Mouse (Mus musculus) heart, embryonic 15.5 days (tissue): ENCODE measurements around the gene Wfdc6a. TPM values are rescaled to one million over a fixed set of nuclear protein-coding genes. Genes with fewer than 3 reads are reported as not detected.

Experiments
- ATAC-seq: fragments of 200-750 bp; cut with Nextera tagmentation; replicated peaks from 2 replicates; pipeline ENCODE4 v1.8.0; 2017; ENCODE audit warnings: low read depth, moderate TSS enrichment; ENCODE audit not compliant: insufficient number of reproducible peaks, insufficient read depth, low FRiP score
- H3K27ac ChIP-seq: fragments of 300-500 bp; sonication (generic); 2 replicates; pipeline ENCODE4 v1.5.1; 2015; ENCODE audit warnings: mild to moderate bottlenecking, inconsistent platforms
- H3K27me3 ChIP-seq: fragments of 300-500 bp; sonication (generic); 2 replicates; pipeline ENCODE4 v1.6.1; 2015; ENCODE audit warnings: inconsistent platforms
- H3K36me3 ChIP-seq: fragments of 300-500 bp; sonication (generic); 2 replicates; pipeline ENCODE4 v1.6.1; 2015; ENCODE audit warnings: mild to moderate bottlenecking, inconsistent platforms
- H3K4me1 ChIP-seq: fragments of 300-500 bp; sonication (generic); replicated peaks from 2 replicates; pipeline ENCODE4 v1.6.1; 2015; ENCODE audit warnings: inconsistent platforms
- H3K4me2 ChIP-seq: fragments of 300-500 bp; sonication (generic); 2 replicates; pipeline ENCODE4 v1.6.1; 2015; ENCODE audit warnings: inconsistent platforms, mild to moderate bottlenecking, moderate library complexity
- H3K4me3 ChIP-seq: fragments of 300-500 bp; sonication (generic); 2 replicates; pipeline ENCODE4 v1.5.1; 2015; ENCODE audit warnings: mild to moderate bottlenecking, inconsistent platforms
- H3K9ac ChIP-seq: fragments of 300-500 bp; sonication (generic); 2 replicates; pipeline ENCODE4 v1.6.1; 2015; ENCODE audit warnings: mild to moderate bottlenecking, inconsistent platforms
- H3K9me3 ChIP-seq: fragments of 300-500 bp; sonication (generic); replicated peaks from 2 replicates; pipeline ENCODE4 v1.6.1; 2016; ENCODE audit warnings: inconsistent platforms
- WGBS: fragments of 180-500 bp; shearing (Covaris S2); methylation state at CpG from one replicate; pipeline ENCODE4 v1.1.7; 2015; ENCODE audit warnings: mixed read lengths; 5-methylcytosine and 5-hydroxymethylcytosine counted together
- polyA plus RNA-seq: library from polyadenylated mRNA; unstranded; fragments of >200 nt; fragmentation: Nextera tagmentation; extraction: Ambion mirVana; gene quantifications from 2 replicates; pipeline ENCODE4 v1.2.1, GENCODE M21; 2015

Gene Wfdc6a
- polyA plus RNA-seq, 1 experiment from 2014 or later, result 0.21 TPM

DNA sequence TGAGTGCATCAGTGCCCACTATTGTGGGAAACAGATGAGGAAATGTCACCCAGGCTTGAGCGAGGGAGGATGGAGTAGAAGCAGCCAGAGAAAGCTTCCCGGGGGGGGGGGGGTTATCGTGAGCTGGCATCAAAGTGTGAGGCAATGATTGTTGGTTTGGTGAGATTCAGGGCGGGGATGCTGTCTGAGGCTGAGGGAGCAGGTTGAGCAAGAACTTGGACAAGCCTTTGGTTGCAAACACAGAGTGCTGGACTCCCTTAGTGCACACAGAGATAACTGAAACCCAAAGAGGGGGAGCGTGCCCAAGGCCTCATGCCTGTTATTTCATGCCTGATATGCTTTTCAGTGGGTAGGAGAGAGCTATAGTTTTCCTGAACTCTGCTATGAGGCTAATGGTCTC is 17.8 kb downstream of the Wfdc6a start:
- 80% methylated on average over 5 of the region's 5 CpGs for WGBS
- Histone ChIP-seq H3K4me2 (no peak overlapping the region), H3K4me1 (peaks cover 16% of the 10 kb centered on the region), H3K9ac (no peak overlapping the region), H3K4me3 (no peak overlapping the region), H3K9me3 (no peaks in the 10 kb centered on the region), H3K27ac (no peak overlapping the region), H3K27me3 (peaks cover 28% of the 10 kb centered on the region), H3K36me3 (no peaks in the 10 kb centered on the region)
- ATAC-seq, result no peak

DNA sequence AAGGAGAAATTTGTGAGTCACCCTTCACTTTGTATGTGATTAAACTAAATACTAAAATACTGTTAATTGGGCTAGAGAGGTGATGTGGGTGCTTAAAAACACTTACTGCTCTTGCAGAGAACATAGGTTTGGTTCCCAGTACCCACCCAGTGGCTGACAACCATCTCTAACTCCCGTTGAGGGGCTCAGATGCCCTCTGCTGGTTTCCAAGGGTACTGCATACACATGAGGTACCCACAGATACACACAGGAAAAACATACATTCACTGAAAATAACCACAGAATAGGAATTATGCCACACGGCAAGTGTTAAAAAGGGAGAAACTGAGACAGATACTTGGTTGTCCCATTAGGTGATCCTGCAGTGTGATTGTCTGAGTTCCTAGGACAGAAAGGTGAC is 18.2 kb downstream of the Wfdc6a start:
- WGBS, result 76% methylated on average over 2 of the region's 2 CpGs

DNA sequence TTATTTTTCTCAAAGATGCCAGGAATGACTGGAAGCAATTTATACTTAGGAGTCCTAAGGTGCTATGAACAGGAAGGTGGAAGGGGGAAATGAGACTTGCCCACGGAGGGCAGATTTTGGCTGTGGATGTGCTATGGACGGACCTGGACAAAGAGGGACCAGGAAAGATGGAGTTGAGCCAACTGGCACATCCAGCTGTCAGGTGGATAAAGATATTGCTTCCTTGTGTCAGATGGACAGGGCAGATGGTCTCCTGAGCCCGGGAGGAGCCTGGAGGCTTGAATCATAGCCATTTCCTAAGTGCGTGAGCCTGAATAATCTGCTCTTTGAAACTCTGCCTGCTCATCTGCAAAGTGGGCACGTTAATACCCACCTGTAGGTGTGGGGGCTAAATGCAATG is 20.9 kb downstream of the Wfdc6a start:
- no peak overlapping the region; the same call in 1 of the 2 replicates for H3K9ac ChIP-seq
- H3K36me3 ChIP-seq, result no peaks in the 10 kb centered on the region
- ATAC-seq, result no peak
- 57% methylated on average over 5 of the region's 5 CpGs for WGBS
- H3K9me3 ChIP-seq, result no peaks in the 10 kb centered on the region
- H3K27me3 ChIP-seq, result peaks cover 41% of the 10 kb centered on the region
- peaks cover 17% of the 10 kb centered on the region for H3K4me1 ChIP-seq
- H3K4me3 ChIP-seq, result no peak overlapping the region
- H3K4me2 ChIP-seq, result peak overlapping the region; percentile 97; the same call in 1 of the 2 replicates
- H3K27ac ChIP-seq, result no peak overlapping the region

More for the DNA sequence above, 18.2 kb downstream of the Wfdc6a start:
- Histone ChIP-seq H3K36me3 (no peaks in the 10 kb centered on the region), H3K4me2 (no peak overlapping the region), H3K9me3 (no peaks in the 10 kb centered on the region), H3K4me1 (peaks cover 17% of the 10 kb centered on the region), H3K27ac (no peak overlapping the region), H3K4me3 (no peak overlapping the region), H3K9ac (no peak overlapping the region), H3K27me3 (peaks cover 33% of the 10 kb centered on the region)
- no peak for ATAC-seq

DNA sequence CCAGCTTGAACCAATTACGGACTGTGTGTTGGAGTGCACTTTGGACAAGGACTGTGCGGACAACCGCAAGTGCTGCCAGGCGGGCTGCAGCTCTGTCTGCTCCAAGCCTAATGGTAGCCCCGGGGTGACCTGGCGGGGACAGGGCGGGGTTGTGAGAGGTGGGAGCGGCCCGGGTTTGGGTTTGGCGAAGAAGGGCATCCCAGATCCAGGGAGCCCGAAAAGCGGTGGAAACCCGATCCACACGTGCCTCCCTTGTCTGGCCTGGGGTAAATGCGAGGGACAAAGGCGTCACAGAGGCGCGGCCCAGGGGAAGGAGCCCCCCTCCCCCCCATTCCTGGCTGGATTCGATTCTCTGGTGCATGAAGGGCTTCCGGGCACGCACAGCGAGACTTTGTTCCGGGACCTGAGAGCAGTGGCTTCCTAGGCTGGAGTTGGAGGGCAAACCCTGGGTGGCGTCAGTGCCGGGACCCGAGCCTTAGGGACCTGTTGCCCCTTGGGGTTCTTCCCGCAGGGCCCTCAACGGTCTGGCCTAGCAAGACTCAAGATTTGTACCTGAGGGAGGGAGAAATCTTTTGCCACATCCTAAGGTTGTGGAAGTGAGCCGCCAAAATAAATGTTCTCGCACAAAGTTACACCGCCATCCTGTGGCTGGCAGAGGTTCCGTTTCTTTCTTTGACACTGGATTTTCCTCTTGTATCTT is 21.8 kb downstream of the Wfdc6a start:
- ATAC-seq, result 0 out of 2 replicates have a peak, but pooled peaks have one; percentile 23
- peaks cover 17% of the 10 kb centered on the region for H3K4me1 ChIP-seq
- under 1% methylated on average over 32 of the region's 32 CpGs for WGBS
- H3K27me3 ChIP-seq, result peaks cover 41% of the 10 kb centered on the region
- peak overlapping the region; percentile 59 for H3K9ac ChIP-seq
- no peak overlapping the region for H3K27ac ChIP-seq
- peak overlapping the region; percentile 97 for H3K4me2 ChIP-seq
- no peaks in the 10 kb centered on the region for H3K36me3 ChIP-seq
- H3K9me3 ChIP-seq, result no peaks in the 10 kb centered on the region
- H3K4me3 ChIP-seq, result peak overlapping the region; percentile 56

DNA sequence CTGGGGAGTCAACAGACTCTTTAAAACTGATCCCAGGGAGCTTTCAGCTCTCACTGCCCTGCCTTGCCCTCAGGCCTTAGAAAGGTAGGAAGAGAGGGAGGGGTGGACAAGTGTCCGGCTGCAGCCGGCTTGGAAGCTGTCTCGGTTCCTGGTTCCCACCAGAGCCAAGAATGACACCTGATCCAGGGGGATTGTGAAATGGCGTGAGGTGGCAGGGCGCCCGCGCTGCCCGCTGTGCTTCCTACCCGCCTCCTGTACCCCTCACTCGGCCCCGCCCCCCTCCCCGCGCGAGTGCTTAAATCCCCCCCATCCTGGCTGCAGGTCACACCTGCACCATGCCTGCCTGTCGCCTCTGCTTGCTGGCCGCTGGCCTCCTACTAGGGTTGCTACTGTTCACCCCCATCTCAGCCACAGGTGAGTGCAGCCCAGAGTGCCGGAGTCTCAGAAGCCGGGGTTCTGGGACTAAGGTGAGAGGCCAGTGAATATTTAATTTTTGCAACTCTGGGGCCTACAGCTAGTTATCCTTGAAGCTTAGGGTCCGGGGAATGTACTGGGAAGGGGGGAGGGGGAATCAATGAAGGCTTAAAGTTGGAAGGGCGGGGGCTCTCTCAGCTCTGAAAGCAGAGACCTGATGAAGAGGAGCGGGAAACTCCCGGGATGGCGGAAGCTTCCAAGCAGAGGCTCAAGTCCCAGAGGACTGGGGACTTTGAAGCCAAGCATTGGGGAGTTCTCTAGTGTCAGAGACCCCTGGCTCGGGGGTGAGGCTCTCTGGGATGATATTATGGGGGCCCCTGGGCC is 22.7 kb downstream of the Wfdc6a start, which contains the start of gene Wfdc2:
Gene Wfdc2, plus strand, starts transcription at position 23 of the 798 bp plus-strand sequence.
- H3K4me1 ChIP-seq, result peaks cover 17% of the 10 kb centered on the region

GRCm38 (mm10) chr2:164560106-164560505 is 25.1 kb downstream of the Wfdc6a start:
- peaks cover 17% of the 10 kb centered on the region for H3K4me1 ChIP-seq
- 81% methylated on average over 8 of the region's 8 CpGs for WGBS

More for the DNA sequence above, 22.7 kb downstream of the Wfdc6a start, which contains the start of gene Wfdc2:
- H3K4me2 ChIP-seq, result peak within 1 kb of the TSS; percentile 97
- H3K9me3 ChIP-seq, result no peaks in the 10 kb centered on the region
- WGBS, result 7% methylated on average over 24 of the region's 24 CpGs
- peak within 1 kb of the TSS; percentile 59 for H3K9ac ChIP-seq
- peak within 1 kb of the TSS; percentile 56 for H3K4me3 ChIP-seq
- H3K27ac ChIP-seq, result no peak within 1 kb of the TSS
- ATAC-seq, result no peak
- peaks cover 41% of the 10 kb centered on the region for H3K27me3 ChIP-seq
- no peaks in the 10 kb centered on the region for H3K36me3 ChIP-seq

GRCm38 (mm10) chr2:164558991-164559645 is 26.1 kb downstream of the Wfdc6a start:
- H3K9me3 ChIP-seq, result no peaks in the 10 kb centered on the region
- no peaks in the 10 kb centered on the region for H3K36me3 ChIP-seq
- H3K4me1 ChIP-seq, result peaks cover 17% of the 10 kb centered on the region
- H3K4me3 ChIP-seq, result no peak overlapping the region
- ATAC-seq, result no peak; the same call in 1 of the 2 replicates
- H3K27me3 ChIP-seq, result peaks cover 28% of the 10 kb centered on the region
- 35% methylated on average over 16 of the region's 16 CpGs for WGBS
- H3K4me2 ChIP-seq, result no peak overlapping the region
- no peak overlapping the region for H3K27ac ChIP-seq
- no peak overlapping the region for H3K9ac ChIP-seq

More at GRCm38 (mm10) chr2:164560106-164560505, 25.1 kb downstream of the Wfdc6a start:
- no peaks in the 10 kb centered on the region for H3K9me3 ChIP-seq
- no peak overlapping the region for H3K9ac ChIP-seq
- H3K4me3 ChIP-seq, result no peak overlapping the region
- no peak overlapping the region for H3K27ac ChIP-seq
- H3K27me3 ChIP-seq, result peaks cover 35% of the 10 kb centered on the region
- H3K36me3 ChIP-seq, result no peaks in the 10 kb centered on the region
- no peak for ATAC-seq
- H3K4me2 ChIP-seq, result no peak overlapping the region

- no peak overlapping the region for H3K27ac ChIP-seq
Observed at GRCm38 (mm10) chr2:164558426-164558825, 26.8 kb downstream of the Wfdc6a start.

GRCm38 (mm10) chr2:164551502-164551901 is 33.7 kb downstream of the Wfdc6a start:
- Histone ChIP-seq H3K4me2 (no peak overlapping the region), H3K4me3 (no peak overlapping the region), H3K9me3 (no peaks in the 10 kb centered on the region), H3K27me3 (peaks cover 16% of the 10 kb centered on the region; the same call in 1 of the 2 replicates), H3K36me3 (no peaks in the 10 kb centered on the region), H3K27ac (no peak overlapping the region), H3K9ac (no peak overlapping the region), H3K4me1 (no peaks in the 10 kb centered on the region)
- WGBS, result 86% methylated on average over 9 of the region's 9 CpGs
- ATAC-seq, result no peak

More at GRCm38 (mm10) chr2:164558426-164558825, 26.8 kb downstream of the Wfdc6a start:
- ATAC-seq, result no peak
- Histone ChIP-seq H3K9ac (no peak overlapping the region), H3K36me3 (no peaks in the 10 kb centered on the region), H3K4me3 (no peak overlapping the region), H3K4me1 (peaks cover 11% of the 10 kb centered on the region), H3K27me3 (peaks cover 23% of the 10 kb centered on the region), H3K4me2 (no peak overlapping the region), H3K9me3 (no peaks in the 10 kb centered on the region)
- WGBS, result 74% methylated on average over 8 of the region's 8 CpGs

- no peak for ATAC-seq
- H3K4me3 ChIP-seq, result no peak overlapping the region
- no peaks in the 10 kb centered on the region for H3K9me3 ChIP-seq
- no peak overlapping the region for H3K4me2 ChIP-seq
- H3K36me3 ChIP-seq, result no peaks in the 10 kb centered on the region
- H3K27ac ChIP-seq, result no peak overlapping the region
- H3K27me3 ChIP-seq, result peaks cover 16% of the 10 kb centered on the region; the same call in 1 of the 2 replicates
- no peak overlapping the region for H3K9ac ChIP-seq
- 57% methylated on average over 2 of the region's 2 CpGs for WGBS
- no peaks in the 10 kb centered on the region for H3K4me1 ChIP-seq
Observed at GRCm38 (mm10) chr2:164550895-164551269, 34.4 kb downstream of the Wfdc6a start.
